Mouse (Mus musculus) CH12F3 (cell line): ENCODE measurements around the gene 1110008L16Rik.
"Not testable (repeated sequence)": the region's sequence is repeated elsewhere in the genome, so short reads cannot be mapped to it uniquely, and the experiment has no call there.

Source experiments
- in situ Hi-C: fragments of 300-500 bp; cut with MboI; formaldehyde crosslinking; loops from 2 replicates; pipeline ENCODE4 v1.14.3; 2020; ENCODE audit warnings: low sequenced_read_pairs

Gene 1110008L16Rik

GRCm38 (mm10) chr12:55299336-55299735, at the start of gene 1110008L16Rik:
Gene 1110008L16Rik, plus strand, starts transcription at chr12:55299577.
- in situ Hi-C loops, result no loop called here

DNA sequence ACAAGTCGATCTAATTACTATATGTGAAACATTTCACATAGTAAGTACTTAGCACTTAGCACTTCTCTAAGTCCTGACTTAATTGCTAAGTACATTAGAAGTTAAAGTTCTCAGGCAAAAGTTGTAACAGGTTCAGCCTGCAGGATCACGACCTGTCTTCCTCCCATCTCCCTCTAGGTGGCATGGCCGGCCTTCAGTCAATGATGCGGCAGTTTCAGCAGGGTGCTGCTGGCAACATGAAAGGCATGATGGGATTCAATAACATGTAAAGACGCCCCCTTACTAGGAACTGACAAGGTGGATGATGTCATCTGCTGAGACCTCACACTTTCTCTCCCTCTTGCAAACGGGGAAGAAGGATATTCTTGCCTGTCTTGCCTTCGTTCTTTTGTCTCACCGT, 37.4 kb upstream of the 1110008L16Rik start:
- in situ Hi-C loops, result not testable (repeated sequence)

GRCm38 (mm10) chr12:55263385-55263784, 36.0 kb upstream of the 1110008L16Rik start:
- in situ Hi-C loops, result not testable (repeated sequence)

GRCm38 (mm10) chr12:55272243-55272642, 27.1 kb upstream of the 1110008L16Rik start:
- in situ Hi-C loops, result no loop called here

GRCm38 (mm10) chr12:55277583-55277982, 21.8 kb upstream of the 1110008L16Rik start:
- in situ Hi-C loops, result not testable (repeated sequence)

DNA sequence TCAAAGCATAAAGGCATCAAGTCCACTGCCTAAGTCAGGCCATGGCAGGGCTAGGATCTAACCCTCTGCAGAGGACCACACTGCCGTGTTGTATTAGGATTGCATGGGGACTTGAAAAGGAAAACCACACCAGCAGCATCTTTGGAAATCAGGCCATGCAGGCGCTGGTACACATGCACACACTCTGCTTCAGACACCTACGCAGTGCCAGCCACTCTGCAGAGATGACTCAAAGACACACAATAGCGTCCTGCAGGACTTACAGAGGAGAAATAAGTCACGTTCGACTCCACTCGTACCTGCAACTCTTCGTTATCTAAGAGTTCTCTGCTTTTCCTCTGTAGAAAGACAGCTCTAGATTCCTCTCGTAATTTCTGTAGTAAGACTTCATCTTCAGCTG, 1.3 kb upstream of the 1110008L16Rik start:
- in situ Hi-C loops, result no loop called here

GRCm38 (mm10) chr12:55300820-55301351, 1.5 kb downstream of the 1110008L16Rik start:
- in situ Hi-C loops, result no loop called here

GRCm38 (mm10) chr12:55301472-55302300, 2.3 kb downstream of the 1110008L16Rik start:
- in situ Hi-C loops, result no loop called here

DNA sequence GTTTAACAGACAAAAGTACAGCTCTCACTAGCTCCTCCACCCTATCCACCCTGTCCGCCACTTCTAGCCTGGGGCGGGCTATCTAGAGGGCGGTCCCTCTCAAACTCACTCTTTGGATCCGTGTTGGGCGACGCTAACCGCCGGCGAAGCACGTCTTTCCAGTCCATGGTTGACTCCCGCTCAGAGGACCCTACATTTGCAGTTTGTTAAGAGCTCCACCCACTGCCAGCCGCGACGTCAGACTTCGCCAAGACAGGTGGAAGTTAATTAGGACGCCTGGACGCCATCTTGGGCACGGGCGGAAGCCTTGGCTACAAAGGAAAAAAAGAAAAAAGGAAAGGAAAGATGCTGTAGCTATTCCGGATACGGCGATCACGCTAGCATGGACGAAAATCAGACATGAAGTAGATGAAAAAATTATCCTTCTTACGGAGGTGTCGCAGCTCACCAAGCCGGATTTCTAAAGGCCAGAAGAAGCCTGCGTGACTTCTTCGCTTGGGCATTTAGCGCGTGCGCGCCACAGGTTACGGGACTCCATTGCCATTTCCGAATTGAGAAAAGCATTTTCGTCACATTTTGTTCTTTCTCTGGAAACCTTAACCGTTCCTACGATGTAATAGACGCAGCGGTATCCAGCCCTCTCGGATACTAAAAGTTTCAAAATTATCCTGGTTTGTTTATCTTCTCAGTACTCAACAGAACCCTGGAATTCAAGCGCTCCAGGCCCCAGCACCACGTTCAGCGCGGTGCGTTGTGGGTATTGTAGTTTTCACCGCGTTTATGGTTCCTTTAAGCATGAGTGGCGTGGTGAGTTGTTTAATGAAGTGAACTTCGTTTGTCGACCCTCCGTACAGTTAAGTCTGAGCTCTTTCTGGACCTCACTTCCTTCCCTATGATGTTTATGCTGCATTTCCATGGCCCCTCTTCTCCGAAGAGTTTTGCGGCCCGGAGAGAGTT, 3.4 kb downstream of the 1110008L16Rik start, which contains the start of gene Ppp2r3c:
TSS of gene Ppp2r3c (minus strand) at position 514 of the 957 bp plus-strand sequence.
- in situ Hi-C loops, result no loop called here

GRCm38 (mm10) chr12:55306371-55306770, 7.0 kb downstream of the 1110008L16Rik start:
- in situ Hi-C loops, result no loop called here

- in situ Hi-C loops, result no loop called here
Observed at GRCm38 (mm10) chr12:55307566-55307965, 8.2 kb downstream of the 1110008L16Rik start.

GRCm38 (mm10) chr12:55308731-55309130, 9.4 kb downstream of the 1110008L16Rik start:
- in situ Hi-C loops, result no loop called here

- in situ Hi-C loops, result no loop called here
Observed at GRCm38 (mm10) chr12:55309501-55309900, 10.1 kb downstream of the 1110008L16Rik start.

- in situ Hi-C loops, result no loop called here
Observed at GRCm38 (mm10) chr12:55311841-55312240, 12.5 kb downstream of the 1110008L16Rik start.

- in situ Hi-C loops, result no loop called here
Observed at GRCm38 (mm10) chr12:55313901-55314300, 14.5 kb downstream of the 1110008L16Rik start.

- in situ Hi-C loops, result loop anchor here (5.0 kb wide), 1 partner anchor 182 kb away; no protein-coding TSS in a partner anchor
Observed at GRCm38 (mm10) chr12:55315192-55315591, 15.8 kb downstream of the 1110008L16Rik start.

DNA sequence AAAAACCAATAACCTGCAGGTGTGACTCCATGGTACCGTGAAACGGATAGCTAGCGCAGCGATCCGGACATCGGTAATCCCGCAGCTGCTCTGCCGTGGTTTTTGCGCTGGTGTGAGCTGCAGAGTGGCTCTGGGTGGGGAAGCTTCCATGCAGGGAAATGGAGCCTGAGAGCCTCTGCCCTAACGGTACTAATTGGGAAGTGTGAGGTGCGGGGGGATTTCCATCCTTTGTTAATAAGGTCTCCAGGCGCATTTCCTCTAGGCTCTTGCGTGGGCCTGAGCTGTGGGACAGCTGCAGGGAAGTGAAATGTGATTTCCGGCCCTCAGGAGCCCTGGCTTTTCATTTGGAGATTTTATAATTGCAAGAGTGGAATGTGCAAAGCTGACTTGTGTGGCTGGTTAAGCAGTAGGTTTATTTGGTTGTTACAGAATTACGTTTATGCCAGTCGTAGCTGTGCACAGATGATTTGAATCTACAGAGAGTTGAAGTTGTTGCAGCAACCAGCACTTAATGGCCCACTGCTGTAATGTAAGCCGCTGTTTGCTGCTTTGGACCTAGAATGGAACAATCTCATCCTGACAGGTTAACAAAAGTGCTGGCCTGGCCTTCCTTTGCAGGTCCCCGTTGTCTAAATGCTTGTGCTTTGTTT, 22.4 kb downstream of the 1110008L16Rik start:
- in situ Hi-C loops, result no loop called here

GRCm38 (mm10) chr12:55325702-55326101, 26.3 kb downstream of the 1110008L16Rik start:
- in situ Hi-C loops, result no loop called here

DNA sequence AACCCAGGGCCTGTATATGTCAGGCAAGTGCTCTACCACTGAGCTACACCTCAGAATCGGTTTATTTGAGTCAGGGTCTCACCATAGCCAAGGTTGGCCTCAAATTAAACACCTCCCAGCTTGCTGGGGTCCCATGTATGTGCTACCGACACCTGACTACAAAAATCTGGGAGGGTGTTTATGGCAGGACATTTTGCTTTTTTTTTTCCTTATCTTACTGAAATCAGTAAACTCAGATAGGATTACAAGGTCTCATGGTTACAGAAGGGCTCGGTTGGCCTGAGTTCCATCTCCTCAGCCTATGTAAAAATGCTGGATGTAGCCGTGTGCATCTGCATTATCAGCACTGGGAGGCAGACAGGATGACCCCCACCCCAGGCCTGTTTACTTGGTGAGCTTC, 29.4 kb downstream of the 1110008L16Rik start:
- in situ Hi-C loops, result no loop called here

- in situ Hi-C loops, result no loop called here
Observed at GRCm38 (mm10) chr12:55329351-55329750, 30.0 kb downstream of the 1110008L16Rik start.
